Mouse (Mus musculus) midbrain, postnatal 0 days (tissue): Measurements from ENCODE around the gene Ccdc158. TPM values are rescaled to one million over a fixed set of nuclear protein-coding genes. Genes with fewer than 3 reads are reported as not detected.

Experiments used
- ATAC-seq: fragments of 200-750 bp; cut with Nextera tagmentation; 2 replicates; pipeline ENCODE4 v1.8.0; 2017; ENCODE audit warnings: moderate number of reproducible peaks, mild to moderate bottlenecking, moderate TSS enrichment, moderate library complexity; ENCODE audit not compliant: low FRiP score
- DNase-seq: peaks from one replicate; pipeline ENCODE4 v3.0.0-alpha.2; 2015; ENCODE audit warnings: low spot score
- H3K27ac ChIP-seq: fragments of 300-500 bp; sonication (generic); 2 replicates; pipeline ENCODE4 v1.5.1; 2014; ENCODE audit warnings: low read depth, mild to moderate bottlenecking, low read length, mixed read lengths
- H3K27me3 ChIP-seq: fragments of 300-500 bp; sonication (generic); 2 replicates; pipeline ENCODE4 v1.6.1; 2014; ENCODE audit warnings: low read length, control low read depth, mixed read lengths; ENCODE audit not compliant: insufficient read depth
- H3K36me3 ChIP-seq: fragments of 300-500 bp; sonication (generic); 2 replicates; pipeline ENCODE4 v1.6.1; 2014; ENCODE audit warnings: low read length, control low read depth, mixed read lengths; ENCODE audit not compliant: insufficient read depth
- H3K4me1 ChIP-seq: fragments of 300-500 bp; sonication (generic); 2 replicates; pipeline ENCODE4 v1.6.1; 2014; ENCODE audit warnings: mild to moderate bottlenecking, control low read depth, antibody characterized with exemption, low read length, mixed read lengths; ENCODE audit not compliant: insufficient read depth
- H3K4me2 ChIP-seq: fragments of 300-500 bp; sonication (generic); 2 replicates; pipeline ENCODE4 v1.6.1; 2014; ENCODE audit warnings: low read depth, mild to moderate bottlenecking, low read length, mixed read lengths; ENCODE audit not compliant: poor library complexity, severe bottlenecking
- H3K4me3 ChIP-seq: fragments of 300-500 bp; sonication (generic); 2 replicates; pipeline ENCODE4 v1.5.1; 2014; ENCODE audit warnings: low read depth, mild to moderate bottlenecking, low read length, moderate library complexity
- H3K9ac ChIP-seq: fragments of 300-500 bp; sonication (generic); replicated peaks from 2 replicates; pipeline ENCODE4 v1.6.1; 2014; ENCODE audit warnings: mild to moderate bottlenecking, low read length, moderate library complexity, mixed read lengths; ENCODE audit not compliant: poor library complexity, severe bottlenecking
- H3K9me3 ChIP-seq: fragments of 300-500 bp; sonication (generic); 2 replicates; pipeline ENCODE4 v1.6.1; 2016; ENCODE audit warnings: low read length, control low read depth
- CTCF ChIP-seq: IDR thresholded peaks from 2 replicates; pipeline ENCODE4 v1.5.1; 2016; ENCODE audit warnings: antibody characterized with exemption, mild to moderate bottlenecking
- WGBS: fragments of 180-500 bp; shearing (Covaris S2); extraction: QIAGEN DNeasy Blood & Tissue Kit; methylation state at CpG from one replicate; pipeline ENCODE4 v1.1.7; 2014; 5-methylcytosine and 5-hydroxymethylcytosine counted together
- polyA plus RNA-seq: library from polyadenylated mRNA; unstranded; fragments of >200 nt; fragmentation: Nextera tagmentation; extraction: Ambion mirVana; gene quantifications from 2 replicates; pipeline ENCODE4 v1.2.1, GENCODE M21; 2015
- total RNA-seq: library from RNA; depleted of rRNA; stranded (reverse); fragments of >200 nt; gene quantifications from 2 replicates; pipeline ENCODE4 v1.2.3, GENCODE M21; 2014

The Ccdc158 gene
- total and polyA plus RNA-seq, 2 experiments from 2014 or later: 0.44 to 0.52 TPM

DNA sequence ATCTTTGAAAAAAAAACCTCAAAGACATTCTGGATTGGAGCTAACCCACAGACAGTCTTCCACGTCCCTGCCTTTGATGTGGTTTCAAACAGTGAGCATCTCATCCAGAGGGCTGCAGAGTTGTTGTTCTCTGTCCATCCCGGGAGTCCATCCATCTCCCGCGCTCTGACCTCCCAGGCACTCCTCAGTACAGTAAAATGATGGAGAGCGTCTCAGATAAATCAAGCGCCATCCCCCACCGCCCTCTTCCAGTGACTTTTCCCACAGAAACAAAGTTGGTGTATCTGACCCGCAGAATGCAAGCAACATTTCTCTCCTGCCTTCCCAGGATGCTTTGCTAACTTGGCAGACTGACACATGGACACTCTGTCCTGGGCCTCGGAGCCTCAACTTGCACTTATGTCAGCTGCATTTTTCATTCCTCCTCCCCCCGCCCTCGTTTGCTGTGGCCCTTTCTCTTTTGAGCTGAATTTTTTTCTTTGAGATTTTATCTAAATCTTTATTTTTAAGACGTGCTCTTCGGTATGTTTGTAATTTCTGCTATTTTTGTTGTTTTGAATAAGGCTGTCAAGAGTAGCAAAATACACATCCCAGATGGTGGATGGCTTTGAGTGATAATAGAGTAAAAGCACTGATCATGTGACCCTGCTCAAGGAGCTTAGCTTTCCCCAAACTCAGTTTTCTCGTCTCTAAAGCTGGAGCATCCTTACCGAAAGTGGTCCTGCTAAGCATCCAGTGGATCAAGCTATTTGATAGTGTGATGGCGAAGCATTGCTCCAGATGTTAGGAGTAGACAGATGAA, 17.3 kb upstream of the Ccdc158 start:
- Histone ChIP-seq H3K4me3 (no peak overlapping the region), H3K27me3 (no peaks in the 10 kb centered on the region), H3K4me1 (no peaks in the 10 kb centered on the region), H3K27ac (no peak overlapping the region), H3K36me3 (no peaks in the 10 kb centered on the region), H3K9me3 (no peaks in the 10 kb centered on the region), H3K9ac (no peak overlapping the region), H3K4me2 (no peak overlapping the region)
- no peak for TF ChIP-seq CTCF
- no peak for ATAC-seq
- peak; percentile 42 for DNase-seq
- 69% methylated on average over 16 of the region's 16 CpGs for WGBS

DNA sequence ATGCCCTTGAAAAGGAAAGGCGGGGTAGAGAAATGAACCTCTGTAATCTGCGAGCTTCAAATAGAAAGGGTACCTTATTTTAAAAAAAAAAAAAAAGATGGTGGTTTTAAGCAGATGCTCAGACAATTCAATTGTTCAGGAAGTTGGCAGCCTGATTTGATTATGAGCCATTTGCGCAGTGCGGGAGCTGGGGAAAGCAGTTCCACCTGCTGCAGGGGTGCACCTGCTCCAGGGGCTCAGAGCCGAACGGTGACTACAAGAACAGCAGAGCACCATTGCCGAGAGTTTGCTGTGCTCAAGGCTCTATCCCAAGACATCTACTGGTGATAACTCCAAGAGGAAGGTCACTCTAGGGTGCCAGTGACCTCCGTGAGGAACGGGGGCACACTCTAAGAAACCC, 13.5 kb upstream of the Ccdc158 start:
- DNase-seq (no peak), ATAC-seq (no peak)
- Histone ChIP-seq H3K36me3 (no peaks in the 10 kb centered on the region), H3K9me3 (no peaks in the 10 kb centered on the region), H3K27me3 (no peaks in the 10 kb centered on the region), H3K4me2 (no peak overlapping the region), H3K4me1 (no peaks in the 10 kb centered on the region), H3K9ac (no peak overlapping the region), H3K27ac (no peak overlapping the region), H3K4me3 (no peak overlapping the region)
- 89% methylated on average over 9 of the region's 9 CpGs for WGBS
- no peak for TF ChIP-seq CTCF

DNA sequence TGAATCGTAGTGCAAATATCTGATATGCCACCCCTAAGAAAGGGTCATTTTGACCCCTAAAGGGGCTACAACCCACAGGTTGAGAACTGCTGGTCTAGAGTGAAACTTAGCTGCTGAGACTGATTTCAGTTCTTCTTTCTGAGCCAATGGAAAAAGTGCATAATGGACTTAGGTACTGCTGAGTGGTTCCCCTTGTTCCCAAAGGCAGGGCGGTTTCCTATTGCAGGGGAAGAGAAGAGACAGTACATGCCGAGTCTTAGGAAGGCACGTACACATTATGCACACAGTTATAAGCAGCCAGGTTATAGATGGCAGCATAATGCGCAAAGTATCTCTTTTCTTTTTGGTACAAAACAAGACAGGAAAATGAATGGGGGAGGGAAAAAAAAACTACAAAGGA, 13.1 kb upstream of the Ccdc158 start:
- no peak for DNase-seq
- Histone ChIP-seq H3K4me3 (no peak overlapping the region), H3K9ac (no peak overlapping the region), H3K27me3 (no peaks in the 10 kb centered on the region), H3K27ac (no peak overlapping the region), H3K36me3 (no peaks in the 10 kb centered on the region), H3K4me2 (no peak overlapping the region), H3K4me1 (no peaks in the 10 kb centered on the region), H3K9me3 (no peaks in the 10 kb centered on the region)
- no peak for ATAC-seq
- TF ChIP-seq CTCF: no peak
- WGBS: 83% methylated on average over 5 of the region's 5 CpGs

DNA sequence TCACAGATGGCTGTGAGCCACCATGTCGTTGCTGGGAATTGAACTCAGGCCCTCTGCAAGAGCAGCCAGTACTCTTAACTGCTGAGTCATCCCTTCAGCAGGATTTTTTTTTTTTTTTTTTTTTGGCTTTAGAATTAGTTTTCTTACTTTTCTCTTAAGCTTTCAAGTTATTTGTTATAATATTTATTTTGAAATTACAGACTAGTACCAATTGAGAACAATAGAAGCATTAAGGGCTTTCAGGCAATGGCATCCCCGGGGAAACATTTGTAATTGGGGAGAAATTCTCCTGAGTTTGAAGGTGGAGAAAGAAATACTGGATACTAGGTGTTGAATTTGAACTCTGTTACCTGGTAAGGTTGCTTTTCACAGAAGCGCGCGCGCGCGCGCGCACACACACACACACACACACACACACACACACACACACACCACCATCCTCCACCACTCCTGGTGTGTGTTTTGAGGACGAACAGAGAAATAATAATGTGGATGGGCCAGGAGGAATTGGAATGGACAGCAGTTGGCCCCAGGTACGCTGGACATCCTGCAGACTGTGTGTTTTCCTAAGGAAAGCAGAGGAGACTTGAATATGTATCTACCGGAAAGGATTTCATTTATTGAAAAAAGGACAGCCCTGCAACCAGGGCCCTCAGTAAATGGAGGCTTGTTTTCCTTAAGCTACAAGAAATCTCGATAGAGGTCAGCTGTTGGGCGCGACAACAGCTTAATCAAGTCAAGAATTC, 9.8 kb upstream of the Ccdc158 start:
- H3K27ac ChIP-seq: no peak overlapping the region
- no peak overlapping the region for H3K9ac ChIP-seq
- no peaks in the 10 kb centered on the region for H3K9me3 ChIP-seq
- no peak overlapping the region for H3K4me2 ChIP-seq
- no peak for DNase-seq
- 86% methylated on average over 16 of the region's 16 CpGs for WGBS
- no peak for TF ChIP-seq CTCF
- H3K27me3 ChIP-seq: no peaks in the 10 kb centered on the region
- ATAC-seq: no peak
- no peaks in the 10 kb centered on the region for H3K36me3 ChIP-seq
- H3K4me1 ChIP-seq: no peaks in the 10 kb centered on the region
- H3K4me3 ChIP-seq: no peak overlapping the region

DNA sequence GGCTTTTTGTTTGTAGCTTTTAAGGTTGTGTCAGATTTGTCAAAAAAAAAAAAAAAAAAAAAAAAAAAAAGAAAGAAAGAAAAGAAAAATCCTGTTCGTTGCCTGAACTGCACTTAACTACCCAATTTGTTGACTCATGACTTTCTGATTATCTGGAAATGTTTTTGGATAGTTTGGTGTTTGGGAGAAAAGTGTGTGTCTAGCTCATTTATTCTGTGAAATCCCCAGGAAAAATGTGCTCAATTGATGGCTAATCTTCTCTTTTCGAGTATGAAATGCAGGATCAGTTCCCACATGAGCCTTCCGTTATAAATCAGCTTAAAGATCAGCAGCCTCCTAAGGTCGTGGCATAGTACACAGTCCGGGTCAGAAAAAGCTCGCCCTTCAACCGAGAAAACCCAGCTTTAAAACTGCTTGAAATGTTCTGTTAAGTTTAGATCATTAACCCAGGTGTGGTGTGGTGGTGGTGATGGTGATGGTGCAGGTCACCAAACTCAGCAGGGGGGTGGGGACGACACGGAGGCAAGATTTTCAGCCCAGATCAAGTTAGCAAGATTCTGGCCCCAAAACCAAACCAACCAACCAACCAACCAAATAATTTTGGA, 8.9 kb upstream of the Ccdc158 start:
- Histone ChIP-seq H3K9me3 (no peaks in the 10 kb centered on the region), H3K9ac (no peak overlapping the region), H3K36me3 (no peaks in the 10 kb centered on the region), H3K4me3 (peak overlapping the region; percentile 49), H3K4me2 (peak overlapping the region; percentile 99), H3K27ac (no peak overlapping the region), H3K27me3 (no peaks in the 10 kb centered on the region), H3K4me1 (no peaks in the 10 kb centered on the region)
- WGBS: 12% methylated on average over 9 of the region's 9 CpGs
- no peak for ATAC-seq
- TF ChIP-seq CTCF: no peak
- no peak for DNase-seq

DNA sequence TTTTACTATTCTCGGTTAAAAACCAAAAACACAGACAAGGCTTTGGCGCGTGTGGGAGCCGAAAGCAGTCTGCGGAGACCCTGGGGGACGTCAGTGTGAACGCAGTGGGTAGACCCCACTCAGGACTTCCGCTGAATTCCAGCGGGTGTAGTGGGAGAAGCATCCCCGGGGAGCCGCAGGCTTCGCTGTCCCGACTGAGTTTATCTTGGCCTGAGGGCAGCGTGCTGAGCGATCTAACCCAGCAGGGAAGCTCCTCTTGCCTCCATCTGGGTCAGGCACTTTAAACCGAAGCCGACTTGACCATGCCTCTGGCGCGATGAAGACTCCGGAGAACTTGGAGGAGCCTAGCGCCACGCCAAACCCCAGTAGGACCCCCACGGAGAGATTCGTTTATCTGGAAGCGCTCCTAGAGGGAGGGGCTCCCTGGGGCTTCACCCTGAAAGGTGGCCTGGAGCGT, 8.3 kb upstream of the Ccdc158 start, which contains the start of gene Shroom3:
TSS of gene Shroom3 (plus strand) at position 85 of the 457 bp plus-strand sequence.
- no peak for TF ChIP-seq CTCF
- ATAC-seq (no peak), DNase-seq (peak; percentile 26)
- H3K4me1 ChIP-seq: no peaks in the 10 kb centered on the region
- H3K4me3 ChIP-seq: peak within 1 kb of the TSS; percentile 49
- H3K4me2 ChIP-seq: peak within 1 kb of the TSS; percentile 99
- no peaks in the 10 kb centered on the region for H3K36me3 ChIP-seq
- no peaks in the 10 kb centered on the region for H3K9me3 ChIP-seq
- 0% methylated on average over 26 of the region's 26 CpGs for WGBS
- H3K9ac ChIP-seq: peak within 1 kb of the TSS; percentile 51
- H3K27ac ChIP-seq: no peak within 1 kb of the TSS
- H3K27me3 ChIP-seq: no peaks in the 10 kb centered on the region
